Mouse (Mus musculus) intestine, postnatal 0 days (tissue): ENCODE results near the gene Klhl23. TPM values are rescaled to one million over a fixed set of nuclear protein-coding genes. Genes with fewer than 3 reads are reported as not detected.

Source experiments
- ATAC-seq: fragments of 200-750 bp; cut with Nextera tagmentation; 2 replicates; pipeline ENCODE4 v1.8.0; 2017; ENCODE audit warnings: mild to moderate bottlenecking, moderate TSS enrichment, moderate library complexity
- H3K27ac ChIP-seq: fragments of 300-500 bp; sonication (generic); 2 replicates; pipeline ENCODE4 v1.5.1; 2014; ENCODE audit warnings: mild to moderate bottlenecking, low read depth, low read length, moderate library complexity
- H3K27me3 ChIP-seq: fragments of 300-500 bp; sonication (generic); replicated peaks from 2 replicates; pipeline ENCODE4 v1.6.1; 2014; ENCODE audit warnings: low read length, mixed read lengths; ENCODE audit not compliant: control insufficient read depth, insufficient read depth
- H3K36me3 ChIP-seq: fragments of 300-500 bp; sonication (generic); 2 replicates; pipeline ENCODE4 v1.6.1; 2014; ENCODE audit warnings: mild to moderate bottlenecking, moderate library complexity; ENCODE audit not compliant: control insufficient read depth, insufficient read depth
- H3K4me1 ChIP-seq: fragments of 300-500 bp; sonication (generic); replicated peaks from 2 replicates; pipeline ENCODE4 v1.6.1; 2014; ENCODE audit warnings: antibody characterized with exemption, low read length, mixed read lengths; ENCODE audit not compliant: control insufficient read depth, insufficient read depth
- H3K4me2 ChIP-seq: fragments of 300-500 bp; sonication (generic); replicated peaks from 2 replicates; pipeline ENCODE4 v1.6.1; 2014; ENCODE audit warnings: low read depth, mild to moderate bottlenecking, moderate library complexity
- H3K4me3 ChIP-seq: fragments of 300-500 bp; sonication (generic); 2 replicates; pipeline ENCODE4 v1.5.1; 2014; ENCODE audit warnings: low read depth, low read length
- H3K9ac ChIP-seq: fragments of 300-500 bp; sonication (generic); 2 replicates; pipeline ENCODE4 v1.6.1; 2014; ENCODE audit warnings: mild to moderate bottlenecking, low read depth, low read length
- H3K9me3 ChIP-seq: fragments of 300-500 bp; sonication (generic); 2 replicates; pipeline ENCODE4 v1.6.1; 2016; ENCODE audit warnings: mixed run types; ENCODE audit not compliant: control insufficient read depth
- CTCF ChIP-seq: sonication (generic); IDR thresholded peaks from 2 replicates; pipeline ENCODE4 v1.5.1; 2016; ENCODE audit warnings: low read depth, mild to moderate bottlenecking, control low read depth, antibody characterized with exemption, moderate library complexity
- WGBS: fragments of 180-500 bp; shearing (Covaris S2); extraction: QIAGEN DNeasy Blood & Tissue Kit; methylation state at CpG from one replicate; pipeline ENCODE4 v1.1.7; 2014; 5-methylcytosine and 5-hydroxymethylcytosine counted together
- polyA plus RNA-seq: library from polyadenylated mRNA; unstranded; fragments of >200 nt; fragmentation: Nextera tagmentation; extraction: Ambion mirVana; gene quantifications from 2 replicates; pipeline ENCODE4 v1.2.1, GENCODE M21; 2015

Klhl23 gene
- polyA plus RNA-seq, 1 experiment from 2014 or later = 17.3 TPM

GRCm38 (mm10) chr2:69826380-69826779 lies 4.6 kb downstream of the Klhl23 start:
- Histone ChIP-seq H3K9ac (no peak overlapping the region), H3K27ac (no peak overlapping the region), H3K27me3 (no peaks in the 10 kb centered on the region), H3K9me3 (no peaks in the 10 kb centered on the region), H3K4me3 (no peak overlapping the region), H3K4me2 (no peak overlapping the region), H3K36me3 (peaks cover 6% of the 10 kb centered on the region; the same call in 1 of the 2 replicates), H3K4me1 (no peaks in the 10 kb centered on the region)
- ATAC-seq = no peak
- TF ChIP-seq CTCF = no peak
- WGBS = 80% methylated on average over 2 of the region's 2 CpGs

DNA sequence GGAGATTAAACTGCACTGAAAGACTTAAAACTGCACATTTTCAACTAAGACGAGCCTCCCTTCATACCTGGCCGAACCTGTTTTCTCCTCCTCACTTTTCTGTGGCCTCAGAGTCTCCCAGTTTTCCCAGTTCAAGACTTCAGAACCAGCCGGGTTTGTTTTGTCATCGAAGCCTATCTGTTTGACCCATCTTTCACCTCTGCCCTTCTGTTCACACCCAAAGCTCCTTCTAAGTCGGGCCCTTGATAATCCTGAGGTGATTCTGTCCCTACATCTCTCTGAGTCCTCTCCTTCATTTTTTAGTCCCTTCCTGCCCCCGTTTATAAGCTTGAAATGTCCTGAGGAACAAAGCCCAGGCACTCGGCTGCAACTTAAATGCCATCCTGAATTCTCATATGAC lies 6.3 kb downstream of the Klhl23 start:
- 20% methylated on average over 7 of the region's 7 CpGs for WGBS
- no peak for ATAC-seq
- peaks cover 6% of the 10 kb centered on the region; the same call in 1 of the 2 replicates for H3K36me3 ChIP-seq
- no peaks in the 10 kb centered on the region for H3K9me3 ChIP-seq
- no peaks in the 10 kb centered on the region for H3K27me3 ChIP-seq
- no peak for TF ChIP-seq CTCF
- no peak overlapping the region for H3K9ac ChIP-seq
- no peak overlapping the region for H3K4me3 ChIP-seq
- no peaks in the 10 kb centered on the region for H3K4me1 ChIP-seq
- H3K4me2 ChIP-seq = no peak overlapping the region
- no peak overlapping the region for H3K27ac ChIP-seq

DNA sequence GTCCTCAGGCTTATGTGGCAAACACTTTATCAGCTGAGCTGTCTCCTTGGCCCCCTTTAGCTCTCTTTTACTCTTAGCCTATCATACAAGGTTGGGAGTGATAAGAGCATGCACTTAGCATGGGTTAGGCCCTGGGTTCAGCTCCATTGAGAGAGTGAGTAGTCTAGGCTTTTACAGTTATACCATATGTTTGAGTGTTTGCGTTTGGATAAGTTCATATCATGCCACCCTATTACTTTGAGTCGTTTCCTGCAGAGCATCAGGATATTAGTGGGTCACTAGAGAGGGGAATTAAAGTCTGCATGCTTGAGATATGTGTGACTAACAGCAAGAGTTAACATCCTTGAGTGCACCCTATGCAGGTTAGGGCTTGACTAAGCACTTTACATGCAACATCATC lies 7.9 kb downstream of the Klhl23 start:
- no peak overlapping the region for H3K4me3 ChIP-seq
- H3K27ac ChIP-seq = no peak overlapping the region
- no peak for ATAC-seq
- no peaks in the 10 kb centered on the region for H3K27me3 ChIP-seq
- H3K36me3 ChIP-seq = peaks cover 6% of the 10 kb centered on the region; the same call in 1 of the 2 replicates
- TF ChIP-seq CTCF = no peak
- WGBS = 67% methylated on average over 2 of the region's 2 CpGs
- H3K9ac ChIP-seq = no peak overlapping the region
- no peak overlapping the region for H3K4me2 ChIP-seq
- no peaks in the 10 kb centered on the region for H3K9me3 ChIP-seq
- no peaks in the 10 kb centered on the region for H3K4me1 ChIP-seq

DNA sequence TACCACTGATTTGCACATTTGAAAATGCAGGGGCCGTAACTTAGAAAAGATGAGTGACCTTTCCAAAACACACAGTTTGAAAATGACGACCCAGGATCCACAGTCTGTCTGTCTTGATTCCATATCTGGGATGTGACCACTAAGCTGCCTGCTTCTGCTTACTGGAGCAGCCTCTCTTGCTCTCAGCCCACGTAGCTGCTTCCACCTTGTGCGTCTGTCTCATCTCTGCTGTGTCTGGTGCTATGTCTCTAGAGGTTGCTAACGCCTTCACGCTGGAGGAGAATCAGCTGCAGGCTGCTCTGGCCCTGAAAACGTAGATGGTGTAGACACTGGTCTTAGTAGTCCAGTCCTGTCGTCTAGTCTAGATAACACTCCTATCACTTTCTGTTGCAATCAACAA lies 8.4 kb downstream of the Klhl23 start:
- 77% methylated on average over 8 of the region's 8 CpGs for WGBS
- Histone ChIP-seq H3K9me3 (no peaks in the 10 kb centered on the region), H3K27ac (no peak overlapping the region), H3K27me3 (no peaks in the 10 kb centered on the region), H3K4me2 (no peak overlapping the region), H3K36me3 (peaks cover 10% of the 10 kb centered on the region; the same call in 1 of the 2 replicates), H3K4me1 (no peaks in the 10 kb centered on the region), H3K9ac (no peak overlapping the region), H3K4me3 (no peak overlapping the region)
- ATAC-seq = no peak
- TF ChIP-seq CTCF = no peak

DNA sequence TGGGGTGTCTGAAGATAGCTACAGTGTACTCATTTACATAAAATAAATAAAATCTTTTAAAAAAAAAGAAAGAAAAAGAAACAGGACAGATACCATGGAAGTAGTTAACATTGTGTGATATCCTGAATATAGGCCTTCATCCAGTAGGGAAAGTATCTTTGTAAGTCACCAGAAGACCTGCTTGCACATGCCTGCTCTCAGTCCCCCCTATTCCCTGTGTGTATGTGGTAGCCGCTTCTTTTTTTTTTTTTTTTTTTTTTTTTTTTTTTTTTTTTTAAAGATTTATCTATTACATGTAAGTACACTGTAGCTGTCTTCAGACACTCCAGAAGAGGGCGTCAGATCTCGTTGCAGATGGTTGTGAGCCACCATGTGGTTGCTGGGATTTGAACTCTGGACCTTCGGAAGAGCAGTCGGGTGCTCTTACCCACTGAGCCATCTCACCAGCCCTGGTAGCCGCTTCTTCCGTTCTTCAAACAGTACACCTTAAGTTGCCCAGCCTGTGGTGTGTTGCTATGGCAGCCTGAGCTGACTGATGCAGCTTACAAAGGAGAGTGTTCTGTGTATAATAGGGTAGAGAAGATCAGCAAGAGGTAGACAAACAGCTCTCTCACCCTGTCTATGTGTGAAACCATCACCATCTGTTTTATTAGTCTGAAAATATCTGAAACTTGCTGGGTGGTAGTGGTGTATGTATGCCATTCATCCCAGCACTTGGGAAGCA lies 15.7 kb downstream of the Klhl23 start:
- H3K27me3 ChIP-seq = no peaks in the 10 kb centered on the region
- no peaks in the 10 kb centered on the region for H3K9me3 ChIP-seq
- WGBS = 74% methylated on average over 7 of the region's 7 CpGs
- H3K27ac ChIP-seq = no peak overlapping the region
- no peak for ATAC-seq
- no peak overlapping the region for H3K4me2 ChIP-seq
- H3K4me1 ChIP-seq = no peaks in the 10 kb centered on the region
- no peak overlapping the region for H3K4me3 ChIP-seq
- peaks cover 3% of the 10 kb centered on the region; the same call in 1 of the 2 replicates for H3K36me3 ChIP-seq
- no peak overlapping the region for H3K9ac ChIP-seq
- TF ChIP-seq CTCF = no peak

DNA sequence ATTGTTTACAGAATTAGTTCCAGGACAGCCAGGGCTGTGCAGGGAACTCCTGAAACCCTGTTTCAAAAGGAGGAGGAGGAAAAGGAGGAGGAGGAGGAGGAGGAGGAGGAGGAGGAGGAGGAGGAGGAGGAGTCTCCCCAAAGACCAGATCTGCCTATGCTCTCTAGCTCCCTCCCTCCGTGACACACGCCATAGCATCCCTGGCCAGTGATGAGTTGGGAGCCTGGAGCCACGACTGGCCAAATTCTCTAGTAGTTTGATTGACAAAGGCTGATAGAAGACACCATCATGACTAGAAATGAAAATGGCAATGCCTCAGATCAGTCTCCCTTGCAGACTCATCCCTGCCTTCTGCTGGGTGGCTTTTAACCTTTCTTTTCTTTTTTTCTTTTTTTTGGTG lies 16.3 kb downstream of the Klhl23 start:
- Histone ChIP-seq H3K9me3 (no peaks in the 10 kb centered on the region), H3K4me2 (no peak overlapping the region), H3K4me1 (no peaks in the 10 kb centered on the region), H3K27me3 (no peaks in the 10 kb centered on the region), H3K4me3 (no peak overlapping the region), H3K36me3 (peaks cover 3% of the 10 kb centered on the region; the same call in 1 of the 2 replicates), H3K27ac (no peak overlapping the region), H3K9ac (no peak overlapping the region)
- peak; percentile 39 for TF ChIP-seq CTCF
- no peak; the same call in 1 of the 2 replicates for ATAC-seq
- WGBS = 39% methylated on average over 3 of the region's 3 CpGs
